Mouse (Mus musculus): ENCODE results near the gene Tssk1. TPM values are rescaled to one million over a fixed set of nuclear protein-coding genes. Genes with fewer than 3 reads are reported as not detected.

Tssk1 gene
- polyA plus RNA-seq, 1 experiment from 2014 or later, result 0.04 TPM

- under 1% methylated on average over 35 of the region's 35 CpGs for WGBS
- H3K4me3 ChIP-seq, result peak within 1 kb of the TSS; percentile 89
- peaks cover 46% of the 10 kb centered on the region for H3K27me3 ChIP-seq
- H3K9me3 ChIP-seq, result no peaks in the 10 kb centered on the region
- H3K27ac ChIP-seq (replicated peaks), result peak within 1 kb of the TSS; percentile 78
- peak within 1 kb of the TSS; percentile 69 for H3K9ac ChIP-seq
- H3K4me1 ChIP-seq (replicated peaks), result peaks cover 19% of the 10 kb centered on the region
- peak within 1 kb of the TSS; percentile 96 for H3K4me2 ChIP-seq
- H3K36me3 ChIP-seq, result peaks cover 29% of the 10 kb centered on the region
- peak; percentile 94 for ATAC-seq (ENCODE audit: low FRiP score, low read depth)
Measured at GRCm38 (mm10) chr16:17911052-17911595, 17.1 kb downstream of the Tssk1 start, which contains the start of gene Ess2. TSS of gene Ess2 (minus strand) at chr16:17911348.

GRCm38 (mm10) chr16:17914307-17915249 is 20.6 kb downstream of the Tssk1 start, which contains the start of gene Gsc2:
TSS of gene Gsc2 (minus strand) at chr16:17915059.
- no peak for ATAC-seq (ENCODE audit: low FRiP score, low read depth)
- no peak within 1 kb of the TSS for H3K9ac ChIP-seq
- peaks cover 67% of the 10 kb centered on the region for H3K27me3 ChIP-seq
- H3K4me1 ChIP-seq (replicated peaks), result peaks cover 19% of the 10 kb centered on the region
- WGBS, result under 1% methylated on average over 104 of the region's 106 CpGs
- peak within 1 kb of the TSS; percentile 55 for H3K4me2 ChIP-seq
- H3K27ac ChIP-seq (replicated peaks), result no peak within 1 kb of the TSS
- peak within 1 kb of the TSS; percentile 29 for H3K4me3 ChIP-seq
- no peaks in the 10 kb centered on the region for H3K9me3 ChIP-seq
- H3K36me3 ChIP-seq, result no peaks in the 10 kb centered on the region

GRCm38 (mm10) chr16:17920586-17920985 is 26.6 kb downstream of the Tssk1 start:
- Histone ChIP-seq H3K36me3 (peaks cover 10% of the 10 kb centered on the region), H3K27ac (replicated peaks) (no peak overlapping the region), H3K4me1 (replicated peaks) (peaks cover 31% of the 10 kb centered on the region), H3K4me3 (no peak overlapping the region), H3K27me3 (peaks cover 32% of the 10 kb centered on the region), H3K4me2 (peak overlapping the region; percentile 88), H3K9me3 (no peaks in the 10 kb centered on the region), H3K9ac (peak overlapping the region; percentile 16; the same call in 1 of the 2 replicates)
- 13% methylated on average over 20 of the region's 20 CpGs for WGBS
- no peak for ATAC-seq (ENCODE audit: low FRiP score, low read depth)

DNA sequence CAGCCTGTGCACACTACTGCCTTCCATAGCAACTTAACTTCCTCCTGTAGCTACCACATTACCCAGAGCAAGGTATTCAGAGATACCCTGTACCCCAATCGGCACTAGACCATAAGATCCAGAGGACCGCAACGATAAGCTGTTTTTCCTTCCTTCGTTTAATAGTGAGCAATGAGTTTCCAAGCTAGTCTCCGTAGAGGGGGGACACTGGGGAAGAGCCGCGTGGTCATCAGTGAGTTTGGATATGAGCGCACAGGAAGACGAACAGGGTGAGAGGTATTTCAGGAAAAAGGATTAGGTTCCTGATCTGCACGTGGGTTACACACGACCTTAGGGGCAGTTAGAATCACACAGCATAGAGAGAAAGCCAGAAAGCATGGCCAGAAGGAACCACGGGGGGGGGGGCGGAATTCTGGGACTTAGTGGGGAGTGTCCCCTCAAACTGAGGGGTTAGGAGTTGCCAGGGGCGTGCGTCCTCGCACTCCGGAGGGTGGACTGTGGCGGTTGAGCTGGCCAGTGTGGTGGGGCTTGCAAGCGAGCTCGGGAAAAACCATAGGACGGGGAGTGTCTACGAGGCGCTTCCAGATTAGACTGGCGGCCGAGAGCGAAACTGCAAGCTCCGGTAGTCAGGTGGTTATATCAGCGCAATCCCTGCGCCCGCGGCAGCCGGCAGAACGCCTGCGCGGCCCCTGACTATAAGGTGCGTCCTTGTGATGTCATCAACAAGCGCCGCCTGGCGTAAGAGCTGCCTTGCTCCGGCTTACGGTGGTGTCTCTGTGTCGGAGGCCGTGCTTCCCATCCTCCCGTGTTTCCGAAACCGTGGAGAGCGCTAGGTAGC is 27.5 kb downstream of the Tssk1 start:
- Histone ChIP-seq H3K4me2 (peak overlapping the region; percentile 88), H3K36me3 (peaks cover 18% of the 10 kb centered on the region), H3K4me3 (peak overlapping the region; percentile 80), H3K27ac (replicated peaks) (peak overlapping the region; percentile 92), H3K9ac (peak overlapping the region; percentile 81), H3K27me3 (peaks cover 22% of the 10 kb centered on the region), H3K4me1 (replicated peaks) (peaks cover 41% of the 10 kb centered on the region), H3K9me3 (no peaks in the 10 kb centered on the region)
- 2% methylated on average over 47 of the region's 47 CpGs for WGBS
- ATAC-seq (ENCODE audit: low FRiP score, low read depth), result peak; percentile 95

DNA sequence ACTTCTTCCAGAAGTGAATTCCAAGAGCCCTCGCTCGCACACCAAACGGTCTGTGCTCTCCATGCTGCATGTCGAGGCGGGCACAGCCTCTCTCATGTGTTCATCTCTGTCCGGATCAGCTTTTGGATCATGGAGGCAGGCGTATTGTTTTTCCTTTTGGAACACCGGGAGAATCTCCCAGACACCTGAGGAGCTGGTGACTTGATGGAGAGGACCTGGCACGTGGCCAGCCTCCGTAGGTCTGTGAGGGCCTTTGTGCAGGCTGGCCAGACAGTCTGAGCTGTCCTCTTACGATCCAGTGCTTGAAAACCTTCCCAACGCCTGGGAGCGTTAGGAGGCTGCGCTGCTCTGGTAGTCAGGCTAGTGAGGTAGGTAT is 28.1 kb downstream of the Tssk1 start:
- Histone ChIP-seq H3K4me1 (replicated peaks) (peaks cover 47% of the 10 kb centered on the region), H3K9ac (peak overlapping the region; percentile 81), H3K9me3 (no peaks in the 10 kb centered on the region), H3K27ac (replicated peaks) (peak overlapping the region; percentile 92), H3K36me3 (peaks cover 18% of the 10 kb centered on the region), H3K4me3 (peak overlapping the region; percentile 80), H3K27me3 (peaks cover 16% of the 10 kb centered on the region), H3K4me2 (peak overlapping the region; percentile 88)
- WGBS, result under 1% methylated on average over 14 of the region's 14 CpGs
- peak; percentile 13 for ATAC-seq (ENCODE audit: low FRiP score, low read depth)

DNA sequence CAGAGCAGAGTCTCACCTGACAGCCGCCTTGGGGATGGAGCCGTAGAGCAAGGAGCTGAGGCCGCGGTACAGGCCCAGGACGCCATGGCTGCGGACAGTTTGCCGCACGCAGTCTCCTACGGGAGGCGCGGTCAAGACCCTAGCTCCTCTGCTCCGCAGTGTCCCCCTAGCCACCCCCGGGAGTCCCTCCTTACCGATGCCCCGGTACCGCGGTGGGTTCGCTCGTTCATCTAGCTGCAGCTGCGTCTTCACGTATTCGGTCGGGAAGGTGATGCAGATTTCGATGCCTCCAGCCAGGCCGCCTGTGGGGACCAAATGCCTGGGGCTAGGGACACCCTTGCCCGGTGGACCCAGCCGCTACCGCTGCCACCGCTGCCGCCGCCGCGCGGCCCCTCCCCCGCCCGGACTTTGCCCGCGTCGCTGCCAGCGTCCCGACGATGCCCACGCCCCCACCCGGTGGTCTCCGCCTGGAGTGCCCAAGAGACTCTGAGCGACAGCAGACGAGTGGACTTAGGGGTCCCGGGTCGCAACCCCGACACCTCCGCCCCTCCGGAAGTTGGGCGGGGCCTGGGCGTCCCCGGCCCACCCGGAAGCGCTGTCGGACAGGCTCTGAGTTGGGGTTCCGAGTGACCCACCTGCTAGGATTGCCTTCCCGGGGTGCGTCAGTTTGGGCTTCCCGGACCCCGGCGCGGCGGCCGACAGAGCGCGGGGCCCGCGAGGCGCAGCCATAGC is 33.5 kb downstream of the Tssk1 start:
- peak overlapping the region; percentile 75 for H3K4me3 ChIP-seq
- ATAC-seq (ENCODE audit: low FRiP score, low read depth), result peak; percentile 58

GRCm38 (mm10) chr16:17928087-17928580 is 34.1 kb downstream of the Tssk1 start, which contains the start of gene Slc25a1:
TSS of gene Slc25a1 (minus strand) at chr16:17928219.
- peaks cover 18% of the 10 kb centered on the region for H3K36me3 ChIP-seq
- H3K4me1 ChIP-seq (replicated peaks), result peaks cover 30% of the 10 kb centered on the region
- no peaks in the 10 kb centered on the region for H3K27me3 ChIP-seq
- H3K9me3 ChIP-seq, result no peaks in the 10 kb centered on the region
- peak within 1 kb of the TSS; percentile 71 for H3K4me2 ChIP-seq
- H3K9ac ChIP-seq, result peak within 1 kb of the TSS; percentile 81
- H3K27ac ChIP-seq (replicated peaks), result peak within 1 kb of the TSS; percentile 85
- peak; percentile 88 for ATAC-seq (ENCODE audit: low FRiP score, low read depth)
- 0% methylated on average over 47 of the region's 47 CpGs for WGBS
- H3K4me3 ChIP-seq, result peak within 1 kb of the TSS; percentile 75

More for the DNA sequence above, 33.5 kb downstream of the Tssk1 start:
- peak overlapping the region; percentile 85 for H3K27ac ChIP-seq (replicated peaks)
- peak overlapping the region; percentile 81 for H3K9ac ChIP-seq
- no peaks in the 10 kb centered on the region for H3K9me3 ChIP-seq
- WGBS, result under 1% methylated on average over 72 of the region's 72 CpGs
- H3K4me1 ChIP-seq (replicated peaks), result peaks cover 36% of the 10 kb centered on the region
- peaks cover 18% of the 10 kb centered on the region for H3K36me3 ChIP-seq
- H3K4me2 ChIP-seq, result peak overlapping the region; percentile 71
- no peaks in the 10 kb centered on the region for H3K27me3 ChIP-seq

- no peaks in the 10 kb centered on the region for H3K9me3 ChIP-seq
- 0% methylated on average over 9 of the region's 9 CpGs for WGBS
- H3K27me3 ChIP-seq, result no peaks in the 10 kb centered on the region
- H3K27ac ChIP-seq (replicated peaks), result peak overlapping the region; percentile 85
- H3K4me1 ChIP-seq (replicated peaks), result peaks cover 26% of the 10 kb centered on the region
- peak overlapping the region; percentile 75 for H3K4me3 ChIP-seq
- peaks cover 18% of the 10 kb centered on the region for H3K36me3 ChIP-seq
- ATAC-seq (ENCODE audit: low FRiP score, low read depth), result peak; percentile 23
- peak overlapping the region; percentile 81 for H3K9ac ChIP-seq
- H3K4me2 ChIP-seq, result peak overlapping the region; percentile 71
Measured at GRCm38 (mm10) chr16:17928627-17929104, 34.6 kb downstream of the Tssk1 start.

- peak; percentile 7; the same call in 1 of the 2 replicates for ATAC-seq (ENCODE audit: low FRiP score, low read depth)
- Histone ChIP-seq H3K4me3 (no peak overlapping the region), H3K36me3 (peaks cover 18% of the 10 kb centered on the region), H3K4me1 (replicated peaks) (peaks cover 26% of the 10 kb centered on the region), H3K9me3 (no peaks in the 10 kb centered on the region), H3K27ac (replicated peaks) (peak overlapping the region; percentile 85), H3K4me2 (peak overlapping the region; percentile 71), H3K27me3 (no peaks in the 10 kb centered on the region), H3K9ac (no peak overlapping the region)
- 4% methylated on average over 2 of the region's 2 CpGs for WGBS
Measured at GRCm38 (mm10) chr16:17929211-17929610, 35.2 kb downstream of the Tssk1 start.

DNA sequence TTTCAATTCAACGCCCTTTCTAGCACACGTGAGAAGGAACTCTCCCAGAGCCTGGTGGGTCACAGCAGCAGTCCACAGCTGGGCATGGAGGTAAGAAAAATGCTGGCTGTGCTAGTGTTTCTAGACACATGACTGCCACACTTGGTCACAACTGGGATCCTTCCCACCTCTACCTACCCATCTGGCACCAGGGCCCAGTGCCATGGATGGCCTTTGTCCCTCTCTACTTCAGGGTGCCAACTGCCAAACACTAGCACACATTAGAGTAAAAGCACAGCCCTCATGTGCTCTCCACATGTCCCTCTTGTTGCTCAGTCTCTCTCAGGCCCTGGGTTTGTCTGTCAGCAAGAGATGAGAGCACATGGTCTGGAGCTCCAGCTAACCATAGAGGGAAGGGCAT is 35.6 kb downstream of the Tssk1 start:
- Histone ChIP-seq H3K9ac (no peak overlapping the region), H3K9me3 (no peaks in the 10 kb centered on the region), H3K27me3 (no peaks in the 10 kb centered on the region), H3K27ac (replicated peaks) (no peak overlapping the region), H3K4me1 (replicated peaks) (peaks cover 22% of the 10 kb centered on the region), H3K36me3 (peaks cover 17% of the 10 kb centered on the region), H3K4me3 (no peak overlapping the region), H3K4me2 (no peak overlapping the region)
- ATAC-seq (ENCODE audit: low FRiP score, low read depth), result no peak
- WGBS, result 50% methylated on average over 2 of the region's 2 CpGs
